In the genomic region with DNA sequence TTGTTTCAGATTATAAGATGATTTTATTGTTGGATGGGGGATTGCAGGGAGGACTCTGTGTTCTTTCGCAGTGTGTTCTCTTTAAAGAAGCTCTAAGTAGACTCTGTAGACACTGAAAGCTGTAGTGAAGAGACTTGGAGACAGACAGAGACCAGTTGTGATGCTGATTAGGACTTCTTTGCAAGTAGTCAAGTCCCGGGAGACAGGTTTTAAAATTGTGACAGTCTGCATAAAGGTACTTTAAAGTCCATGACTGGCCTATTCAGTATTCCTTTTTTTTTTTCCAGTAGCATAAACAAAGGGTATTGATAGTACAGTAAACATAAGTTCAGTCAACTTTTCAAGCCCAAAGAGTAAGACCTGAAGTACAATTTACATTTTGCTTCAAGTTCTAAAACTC, we compare ENCODE assay signal across 28 mouse cellular contexts. TPM values are rescaled to one million over a fixed set of nuclear protein-coding genes. Genes with fewer than 3 reads are reported as not detected.
DNase-seq lines count a peak whose midpoint lies in the region; ATAC-seq and TF ChIP-seq lines count a peak whose summit lies in the region.
"Had no signal": no experiment of that assay in that cellular context is flagged by ENCODE, and none has a peak within 500 bp of the region (broad histone marks: within the 10 kb centered on the region; RNA-seq: fewer than 3 reads in every experiment).

No protein-coding gene starts in this region.

- 0 out of 2 replicates have a peak, but pooled peaks cover 3% of the 10 kb centered on the region for H3K4me1 ChIP-seq in hindbrain, postnatal 0 days (ENCODE audit: insufficient read depth, low read length)
- H3K4me1 ChIP-seq in hindbrain, embryonic 16.5 days (ENCODE audit: control insufficient read depth, insufficient read depth, low read depth, low read length) = peaks cover 4% of the 10 kb centered on the region
- H3K4me1 ChIP-seq in midbrain, embryonic 14.5 days (ENCODE audit: control insufficient read depth, insufficient read depth, low read length) = peaks cover 13% of the 10 kb centered on the region
- peaks cover 25% of the 10 kb centered on the region for H3K4me1 ChIP-seq in midbrain, embryonic 15.5 days
- H3K4me1 ChIP-seq in ES-E14 (ENCODE audit: control insufficient read depth in 2 of 2, insufficient read depth in 2 of 2, low read length in 2 of 2, poor library complexity in 1 of 2) = peaks cover 5 to 14% of the 10 kb centered on the region in 2 experiments

- 26% methylated on average over 2 of the region's 2 CpGs for WGBS in hindbrain, postnatal 0 days
- WGBS in hindbrain, embryonic 16.5 days = 32% methylated on average over 2 of the region's 2 CpGs
- 20% methylated on average over 2 of the region's 2 CpGs for WGBS in midbrain, embryonic 14.5 days
- 21% methylated on average over 2 of the region's 2 CpGs for WGBS in midbrain, embryonic 15.5 days

- in situ Hi-C loops in ES-E14 (cut with MboI; ENCODE audit: low sequenced_read_pairs in 2 of 2, unreplicated experiment in 2 of 2) = no loop called here

- H3K27ac ChIP-seq in hindbrain, postnatal 0 days = 0 out of 2 replicates have a peak overlapping the region, but pooled peaks have one; percentile 36
- H3K27ac ChIP-seq in hindbrain, embryonic 16.5 days (ENCODE audit: low read depth, low read length) = no peak overlapping the region
- H3K27ac ChIP-seq in midbrain, embryonic 14.5 days (replicated peaks; ENCODE audit: low read depth, low read length) = no peak overlapping the region
- H3K27ac ChIP-seq in midbrain, embryonic 15.5 days = no peak overlapping the region
- no peak overlapping the region for H3K27ac ChIP-seq in ES-E14 (ENCODE audit: insufficient read depth, low read depth, low read length, poor library complexity, severe bottlenecking)
- H3K27ac ChIP-seq: embryonic facial prominence, embryonic 10.5 days; embryonic facial prominence, embryonic 13.5 days; forebrain, embryonic 12.5 days; forebrain, embryonic 15.5 days; hindbrain, embryonic 12.5 days; hindbrain, embryonic 15.5 days had no signal

- no peak for TF ChIP-seq CTCF in hindbrain, postnatal 0 days (IDR thresholded peaks at IDR 0.05; ENCODE audit: low read depth)

- ATAC-seq in hindbrain, postnatal 0 days = no peak
- no peak for ATAC-seq in hindbrain, embryonic 16.5 days
- ATAC-seq in midbrain, embryonic 14.5 days (ENCODE audit: low FRiP score, low TSS enrichment) = no peak
- ATAC-seq in midbrain, embryonic 15.5 days (replicated peaks) = no peak
- ATAC-seq in activated CD4-positive, CD25-positive, alpha-beta regulatory T cell, adult 4 months = no peak
- ATAC-seq: forebrain, embryonic 15.5 days; inflammation-experienced regulatory T-cells, adult 6 months; intestine, embryonic 16.5 days had no signal

- H3K9me3 ChIP-seq in hindbrain, postnatal 0 days (ENCODE audit: low read length) = no peaks in the 10 kb centered on the region
- no peaks in the 10 kb centered on the region for H3K9me3 ChIP-seq in hindbrain, embryonic 16.5 days (ENCODE audit: control insufficient read depth, low read length)
- no peaks in the 10 kb centered on the region for H3K9me3 ChIP-seq in midbrain, embryonic 14.5 days (ENCODE audit: control insufficient read depth, low read length)
- no peaks in the 10 kb centered on the region for H3K9me3 ChIP-seq in midbrain, embryonic 15.5 days
- H3K9me3 ChIP-seq in ES-E14 (ENCODE audit: control insufficient read depth, insufficient read depth, low read depth, low read length) = no peaks in the 10 kb centered on the region
- H3K9me3 ChIP-seq: embryonic facial prominence, embryonic 10.5 days; embryonic facial prominence, embryonic 13.5 days; forebrain, embryonic 12.5 days; forebrain, embryonic 15.5 days; hindbrain, embryonic 12.5 days; hindbrain, embryonic 15.5 days had no signal

- no peak for DNase-seq in hindbrain, postnatal 0 days (ENCODE audit: low spot score)
- peak; percentile 23 for DNase-seq in midbrain, embryonic 14.5 days
- DNase-seq in ES-E14 (ENCODE audit: low read depth, low spot score) = peak; percentile 12
- peak; percentile 10 for DNase-seq in brain, adult 2 months (ENCODE audit: low read depth, low spot score)
- DNase-seq: adrenal gland, adult 8-10 months; adrenal gland, postnatal 25 days; B cell, adult 2 months; cerebellum, adult 11 months; cerebellum, adult 2 months; cerebellum, adult 9-11 months; cerebellum, postnatal 36 days; embryo, embryonic 11 days; gastrocnemius, postnatal 10 days; heart, adult 11 months had no signal

- no peak overlapping the region for H3K4me2 ChIP-seq in hindbrain, postnatal 0 days (ENCODE audit: low read depth, low read length)
- no peak overlapping the region for H3K4me2 ChIP-seq in hindbrain, embryonic 16.5 days (ENCODE audit: low read length)
- no peak overlapping the region for H3K4me2 ChIP-seq in midbrain, embryonic 14.5 days (ENCODE audit: low read length)
- H3K4me2 ChIP-seq in midbrain, embryonic 15.5 days = no peak overlapping the region
- H3K4me2 ChIP-seq: embryonic facial prominence, embryonic 13.5 days; forebrain, embryonic 12.5 days; forebrain, embryonic 15.5 days; heart, embryonic 11.5 days; hindbrain, embryonic 12.5 days; hindbrain, embryonic 15.5 days had no signal

- H3K36me3 ChIP-seq in hindbrain, postnatal 0 days (ENCODE audit: insufficient read depth, low read length) = no peaks in the 10 kb centered on the region
- no peaks in the 10 kb centered on the region for H3K36me3 ChIP-seq in hindbrain, embryonic 16.5 days (ENCODE audit: control insufficient read depth, insufficient read depth, low read length)
- H3K36me3 ChIP-seq in midbrain, embryonic 14.5 days (ENCODE audit: control insufficient read depth, insufficient read depth, low read length) = no peaks in the 10 kb centered on the region
- no peaks in the 10 kb centered on the region for H3K36me3 ChIP-seq in midbrain, embryonic 15.5 days (replicated peaks)
- H3K36me3 ChIP-seq in ES-E14 (ENCODE audit: control insufficient read depth, insufficient read depth, low read length, poor library complexity, severe bottlenecking) = no peaks in the 10 kb centered on the region; the same call in 1 of the 2 replicates
- H3K36me3 ChIP-seq: embryonic facial prominence, embryonic 10.5 days; embryonic facial prominence, embryonic 13.5 days; forebrain, embryonic 12.5 days; forebrain, embryonic 15.5 days; hindbrain, embryonic 12.5 days; hindbrain, embryonic 15.5 days had no signal

- no peaks in the 10 kb centered on the region for H3K27me3 ChIP-seq in hindbrain, postnatal 0 days (ENCODE audit: insufficient read depth, low read length)
- H3K27me3 ChIP-seq in hindbrain, embryonic 16.5 days (replicated peaks; ENCODE audit: control insufficient read depth, insufficient read depth, low read length) = no peaks in the 10 kb centered on the region
- no peaks in the 10 kb centered on the region for H3K27me3 ChIP-seq in midbrain, embryonic 14.5 days (ENCODE audit: control insufficient read depth, insufficient read depth, low read length)
- no peaks in the 10 kb centered on the region for H3K27me3 ChIP-seq in midbrain, embryonic 15.5 days (replicated peaks)
- H3K27me3 ChIP-seq: CH12.LX; embryonic facial prominence, embryonic 13.5 days; forebrain, embryonic 12.5 days; forebrain, embryonic 15.5 days; hindbrain, embryonic 12.5 days; hindbrain, embryonic 15.5 days had no signal

- no peak overlapping the region for H3K4me3 ChIP-seq in hindbrain, postnatal 0 days (ENCODE audit: low read length)
- H3K4me3 ChIP-seq in hindbrain, embryonic 16.5 days (ENCODE audit: low read length) = no peak overlapping the region
- no peak overlapping the region for H3K4me3 ChIP-seq in midbrain, embryonic 14.5 days (replicated peaks; ENCODE audit: low read depth, low read length)
- H3K4me3 ChIP-seq in midbrain, embryonic 15.5 days = no peak overlapping the region
- no peak overlapping the region for H3K4me3 ChIP-seq in ES-E14 (ENCODE audit: insufficient read depth in 1 of 2, low read depth in 1 of 2, low read length in 2 of 2, poor library complexity in 1 of 2, severe bottlenecking in 1 of 2)
- H3K4me3 ChIP-seq: embryonic facial prominence, embryonic 10.5 days; embryonic facial prominence, embryonic 13.5 days; erythroblast, embryonic 14.5 days; forebrain, embryonic 12.5 days; forebrain, embryonic 15.5 days; hindbrain, embryonic 12.5 days; hindbrain, embryonic 15.5 days had no signal

- no peak overlapping the region for H3K9ac ChIP-seq in hindbrain, postnatal 0 days (replicated peaks; ENCODE audit: low read length)
- no peak overlapping the region for H3K9ac ChIP-seq in hindbrain, embryonic 16.5 days (ENCODE audit: low read depth, low read length)
- no peak overlapping the region for H3K9ac ChIP-seq in midbrain, embryonic 14.5 days (replicated peaks; ENCODE audit: low read length)
- no peak overlapping the region for H3K9ac ChIP-seq in midbrain, embryonic 15.5 days
- no peak overlapping the region for H3K9ac ChIP-seq in ES-E14 (ENCODE audit: insufficient read depth, low read depth, low read length, poor library complexity, severe bottlenecking)
- H3K9ac ChIP-seq: embryonic facial prominence, embryonic 13.5 days; forebrain, embryonic 12.5 days; forebrain, embryonic 15.5 days; hindbrain, embryonic 12.5 days; hindbrain, embryonic 15.5 days had no signal

TF ChIP-seq in ES-E14, 5 proteins besides CTCF, POLR2A, EP300 and RAD21 (continues in another document):
- TF ChIP-seq ZNF384 (IDR thresholded peaks at IDR 0.05; ENCODE audit: low read depth, low read length) = no peak
- no peak for TF ChIP-seq CHD2 (IDR thresholded peaks at IDR 0.05; ENCODE audit: low read depth, low read length)
- TF ChIP-seq ZC3H11A (IDR thresholded peaks at IDR 0.05; ENCODE audit: borderline replicate concordance, low read depth, low read length) = no peak
- no peak for TF ChIP-seq HCFC1 (IDR thresholded peaks at IDR 0.05; ENCODE audit: borderline replicate concordance, insufficient read depth, low read length)

RNA-seq across cellular contexts. Expression of a gene that starts 39.8 kb away (rescaled TPM):
- total RNA-seq in hindbrain, postnatal 0 days (2014; rRNA removed) = 12.3 and 13.1 TPM in 2 replicates
- 11.7 and 12.3 TPM in 2 replicates for polyA plus RNA-seq in hindbrain, postnatal 0 days (2015; fragmentation: Nextera tagmentation; extraction: Ambion mirVana)
- 9.9 and 12.0 TPM in 2 replicates for polyA plus RNA-seq in hindbrain, embryonic 16.5 days (2015; fragmentation: Nextera tagmentation; extraction: Ambion mirVana)
- polyA plus RNA-seq in midbrain, embryonic 14.5 days (2014; fragmentation: Nextera tagmentation; extraction: Ambion mirVana) = 23.2 and 24.3 TPM in 2 replicates
- 19.6 and 23.5 TPM in 2 replicates for polyA plus RNA-seq in midbrain, embryonic 15.5 days (2015; fragmentation: Nextera tagmentation; extraction: Ambion mirVana)
- 9.9 and 10.2 TPM in 2 replicates for total RNA-seq in ES-E14 (2012; rRNA removed)
- 10 to 100 TPM; 13.2 to 15.6 TPM for polyA plus RNA-seq in activated CD4-positive, CD25-positive, alpha-beta regulatory T cell, adult 4 months (2017; shearing (Covaris generic))

RNA-seq across cellular contexts. Expression of a gene that starts 59.9 kb away (rescaled TPM):
- total RNA-seq in hindbrain, postnatal 0 days (2014; rRNA removed) = 5.7 and 6.4 TPM in 2 replicates
- polyA plus RNA-seq in hindbrain, postnatal 0 days (2015; fragmentation: Nextera tagmentation; extraction: Ambion mirVana) = 1.7 TPM in 2 replicates
- polyA plus RNA-seq in hindbrain, embryonic 16.5 days (2015; fragmentation: Nextera tagmentation; extraction: Ambion mirVana) = 1.6 and 1.7 TPM in 2 replicates
- 4.6 and 5.1 TPM in 2 replicates for polyA plus RNA-seq in midbrain, embryonic 14.5 days (2014; fragmentation: Nextera tagmentation; extraction: Ambion mirVana)
- polyA plus RNA-seq in midbrain, embryonic 15.5 days (2015; fragmentation: Nextera tagmentation; extraction: Ambion mirVana) = 2.5 and 2.6 TPM in 2 replicates
- 23.2 and 25.5 TPM in 2 replicates for total RNA-seq in ES-E14 (2012; rRNA removed)
- polyA plus RNA-seq in activated CD4-positive, CD25-positive, alpha-beta regulatory T cell, adult 4 months (2017; shearing (Covaris generic)) = 1 to 10 TPM; 2.4 to 5.6 TPM
